Mouse (Mus musculus) large intestine, adult 2 months (tissue): Measurements from ENCODE around the gene Ly6g5c. TPM values are rescaled to one million over a fixed set of nuclear protein-coding genes. Genes with fewer than 3 reads are reported as not detected.

Source experiments
- DNase-seq: peaks from one replicate; pipeline ENCODE4 v3.0.0-alpha.2; 2012; ENCODE audit warnings: low read depth, low spot score
- WGBS: fragments of 180-500 bp; shearing (Covaris S2); methylation state at CpG from one replicate; pipeline ENCODE4 v1.1.7; 2018; 5-methylcytosine and 5-hydroxymethylcytosine counted together
- polyA plus RNA-seq: library from polyadenylated mRNA; depleted of rRNA; stranded (reverse); fragments of >200 nt; gene quantifications from 2 replicates; pipeline ENCODE4 v1.2.3, GENCODE M21; 2012; rRNA removed

Gene Ly6g5c
- polyA plus RNA-seq, result 0.81 TPM in 1 of 2 replicates, not detected in the other

- no peak for DNase-seq
- WGBS, result 71% methylated on average over 6 of the region's 6 CpGs
Measured at GRCm38 (mm10) chr17:35108097-35108496, at the start of gene Ly6g5c. Gene Ly6g5c (plus strand): TSS chr17:35108279.

GRCm38 (mm10) chr17:35058316-35058715 is 49.8 kb upstream of the Ly6g5c start:
- WGBS, result 51% methylated on average over 9 of the region's 9 CpGs
- no peak for DNase-seq

GRCm38 (mm10) chr17:35058911-35059892 is 48.9 kb upstream of the Ly6g5c start, which contains the start of gene Ddah2:
Gene Ddah2 (plus strand): TSS chr17:35059035.
- under 1% methylated on average over 57 of the region's 57 CpGs for WGBS
- no peak for DNase-seq

- no peak for DNase-seq
- 27% methylated on average over 14 of the region's 14 CpGs for WGBS
Measured at GRCm38 (mm10) chr17:35060071-35060470, 48.0 kb upstream of the Ly6g5c start.

GRCm38 (mm10) chr17:35060737-35061297 is 47.3 kb upstream of the Ly6g5c start:
- DNase-seq, result no peak
- WGBS, result 59% methylated on average over 22 of the region's 22 CpGs

GRCm38 (mm10) chr17:35061299-35061698 is 46.8 kb upstream of the Ly6g5c start:
- 55% methylated on average over 8 of the region's 8 CpGs for WGBS
- DNase-seq, result no peak

- DNase-seq, result no peak
- WGBS, result 79% methylated on average over 3 of the region's 3 CpGs
Measured at GRCm38 (mm10) chr17:35063466-35063865, 44.6 kb upstream of the Ly6g5c start.

- no peak for DNase-seq
- WGBS, result 33% methylated on average over 10 of the region's 10 CpGs
Measured at GRCm38 (mm10) chr17:35064378-35064877, 43.7 kb upstream of the Ly6g5c start.

GRCm38 (mm10) chr17:35064951-35065947 is 42.8 kb upstream of the Ly6g5c start, which contains the start of gene Ly6g6c:
Gene Ly6g6c (plus strand): TSS chr17:35065388.
- WGBS, result 12% methylated on average over 48 of the region's 48 CpGs
- no peak for DNase-seq

- DNase-seq, result no peak
- WGBS, result 89% methylated on average over 10 of the region's 10 CpGs
Measured at GRCm38 (mm10) chr17:35066084-35066483, 42.0 kb upstream of the Ly6g5c start, which contains the start of gene Mpig6b. Gene Mpig6b (minus strand): TSS chr17:35066184.

GRCm38 (mm10) chr17:35068213-35068914 is 39.7 kb upstream of the Ly6g5c start:
- DNase-seq, result no peak
- 30% methylated on average over 17 of the region's 17 CpGs for WGBS

- no peak for DNase-seq
- 16% methylated on average over 6 of the region's 6 CpGs for WGBS
Measured at GRCm38 (mm10) chr17:35070556-35071229, 37.4 kb upstream of the Ly6g5c start.

GRCm38 (mm10) chr17:35071454-35071853 is 36.6 kb upstream of the Ly6g5c start:
- 69% methylated on average over 9 of the region's 9 CpGs for WGBS

GRCm38 (mm10) chr17:35074097-35074496 is 34.0 kb upstream of the Ly6g5c start:
- 43% methylated on average over 17 of the region's 17 CpGs for WGBS
- no peak for DNase-seq

More at GRCm38 (mm10) chr17:35071454-35071853, 36.6 kb upstream of the Ly6g5c start:
- no peak for DNase-seq

GRCm38 (mm10) chr17:35076507-35077176 is 31.4 kb upstream of the Ly6g5c start, which contains the start of gene Ly6g6e:
Gene Ly6g6e (plus strand): TSS chr17:35076902.
- WGBS, result 23% methylated on average over 10 of the region's 10 CpGs
- no peak for DNase-seq

- 9% methylated on average over 2 of the region's 2 CpGs for WGBS
- DNase-seq, result no peak
Measured at GRCm38 (mm10) chr17:35077285-35077684, 30.8 kb upstream of the Ly6g5c start.

- 3% methylated on average over 14 of the region's 14 CpGs for WGBS
- DNase-seq, result no peak
Measured at GRCm38 (mm10) chr17:35077786-35078233, 30.3 kb upstream of the Ly6g5c start, which contains the start of gene Ly6g6d. Gene Ly6g6d (minus strand): TSS chr17:35078065.
